Mouse (Mus musculus) hindlimb bud, embryonic 11.5 days (tissue): ENCODE results near the gene Msantd3.

ENCODE experiments used
- DNase-seq: peaks from one replicate; pipeline ENCODE4 v3.0.0-alpha.2; 2012; ENCODE audit warnings: low read depth, low spot score; ENCODE audit errors: extremely low spot score

The Msantd3 gene

GRCm38 (mm10) chr4:48539841-48540575 lies at the start of gene Msantd3:
Gene Msantd3 (plus strand): TSS chr4:48539935.
- no peak for DNase-seq

DNA sequence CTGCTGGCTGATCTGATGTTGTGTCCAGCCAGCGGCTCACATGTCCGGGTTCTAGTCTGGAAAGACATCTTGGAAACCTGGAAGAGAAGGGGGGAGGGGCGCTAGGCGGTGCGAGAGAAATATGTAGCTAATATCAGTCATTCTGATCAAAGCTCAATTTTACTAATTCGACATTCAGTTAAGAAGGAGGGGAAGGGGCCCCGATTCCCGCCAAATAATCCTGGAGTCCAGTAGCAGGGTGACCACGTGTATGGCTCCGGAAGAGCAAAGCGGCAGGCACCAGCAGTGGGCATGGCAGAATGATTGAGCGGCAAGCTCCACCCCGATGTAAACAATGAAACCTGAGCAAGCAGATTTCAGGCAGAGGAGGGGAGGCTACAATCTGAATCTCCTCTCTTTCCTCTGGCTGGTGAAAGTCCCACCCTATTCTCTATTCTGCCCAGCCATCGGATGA lies 48.4 kb upstream of the Msantd3 start:
- no peak for DNase-seq

GRCm38 (mm10) chr4:48492510-48492909 lies 47.2 kb upstream of the Msantd3 start:
- DNase-seq, result no peak

GRCm38 (mm10) chr4:48510861-48511260 lies 28.9 kb upstream of the Msantd3 start:
- DNase-seq, result no peak

GRCm38 (mm10) chr4:48529559-48529958 lies 10.2 kb upstream of the Msantd3 start:
- no peak for DNase-seq

DNA sequence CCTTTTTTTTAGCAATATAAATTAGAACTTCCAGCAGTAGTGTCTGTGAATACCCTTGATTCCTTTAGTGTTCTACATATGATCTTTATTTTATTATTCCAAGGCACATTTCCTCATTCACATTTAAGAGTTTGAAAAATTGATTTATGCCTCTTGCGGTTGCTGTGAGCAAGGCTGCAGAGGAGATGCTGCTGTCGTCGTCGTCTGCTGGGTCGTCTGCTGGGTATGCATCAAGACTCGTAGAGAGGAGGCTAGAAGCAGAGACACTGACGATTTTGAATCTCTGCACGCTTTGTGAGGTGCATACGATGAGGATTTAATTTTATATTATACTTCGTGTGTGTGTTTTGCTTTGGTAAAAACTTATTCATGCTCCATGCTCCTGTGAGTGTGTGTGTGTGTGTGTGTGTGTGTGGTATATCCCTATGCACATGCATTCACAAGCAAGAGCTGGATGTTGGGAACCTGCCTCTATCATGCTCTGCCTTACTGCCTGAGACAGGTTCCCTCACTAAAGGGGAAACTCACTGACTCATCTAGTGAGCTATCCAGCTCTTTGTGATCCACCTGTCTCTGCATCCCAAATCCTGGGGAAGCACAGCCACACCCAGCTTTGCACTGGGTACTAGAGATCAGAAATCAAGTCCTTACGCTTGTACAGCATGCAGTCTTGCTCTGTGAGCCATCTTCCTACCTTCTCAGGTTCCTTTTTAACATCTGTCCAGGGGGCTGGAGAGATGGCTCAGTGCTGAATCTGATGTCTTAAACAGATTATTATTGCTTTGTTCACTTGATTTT lies 7.7 kb upstream of the Msantd3 start:
- no peak for DNase-seq

- DNase-seq, result no peak
Measured at GRCm38 (mm10) chr4:48536275-48536674, 3.5 kb upstream of the Msantd3 start.

- no peak for DNase-seq
Measured at GRCm38 (mm10) chr4:48537024-48537423, 2.7 kb upstream of the Msantd3 start.

DNA sequence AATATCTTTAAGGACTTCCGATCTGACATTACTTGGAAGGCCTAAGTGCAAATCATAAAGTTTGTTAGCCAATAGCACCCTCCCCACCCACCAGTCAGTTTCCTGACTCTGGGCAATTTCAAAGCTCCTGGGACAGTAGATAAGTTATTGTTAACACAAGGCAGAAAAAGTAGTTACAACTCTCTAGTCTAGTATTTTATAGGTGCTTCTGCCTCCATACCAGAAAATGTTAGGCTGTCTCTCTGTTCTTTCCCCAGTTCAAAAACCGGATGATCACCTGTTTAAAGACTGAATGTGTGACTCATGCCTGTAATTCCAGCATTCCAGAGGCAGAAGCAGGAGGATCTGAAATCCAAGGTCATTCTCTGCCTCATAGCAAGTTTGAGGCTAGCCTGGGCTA lies 1.2 kb upstream of the Msantd3 start:
- no peak for DNase-seq

GRCm38 (mm10) chr4:48540576-48541111 lies 909 bp downstream of the Msantd3 start:
- DNase-seq, result no peak

DNA sequence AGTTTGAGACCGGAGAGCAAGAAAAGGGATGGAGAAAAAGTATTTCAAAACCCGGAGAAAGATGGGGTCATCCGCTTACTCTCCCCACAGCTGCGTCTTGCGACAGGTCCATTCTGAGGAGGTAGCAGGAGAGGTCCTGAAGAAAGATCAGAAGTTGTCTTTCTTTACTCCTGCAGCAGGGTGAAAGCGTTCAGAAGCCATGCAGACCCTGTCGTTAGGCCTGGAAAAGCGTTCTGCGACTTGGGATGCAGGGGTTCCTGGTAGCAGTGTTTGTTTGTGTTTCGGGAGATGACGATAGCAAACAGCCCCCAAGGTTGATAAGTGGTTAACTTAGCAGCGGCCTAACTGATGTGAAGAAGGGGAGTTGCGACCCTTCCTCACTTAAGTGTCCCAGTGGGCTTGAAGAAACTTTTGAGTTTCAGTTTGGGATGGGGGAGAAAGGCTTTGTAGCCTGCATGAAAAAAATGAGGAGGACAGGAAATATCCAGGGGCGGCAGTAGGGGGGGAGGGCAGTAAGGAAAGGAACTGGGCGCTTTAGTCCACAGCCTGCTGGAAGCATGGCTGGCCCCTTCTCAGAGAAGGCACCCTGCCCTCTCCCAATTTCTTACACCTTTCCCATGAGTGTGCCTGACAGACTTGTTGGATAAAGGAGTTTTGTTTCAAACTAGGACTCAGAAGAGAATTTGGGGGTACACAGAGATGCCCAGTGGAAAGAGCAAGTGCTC lies 2.0 kb downstream of the Msantd3 start:
- DNase-seq, result no peak

DNA sequence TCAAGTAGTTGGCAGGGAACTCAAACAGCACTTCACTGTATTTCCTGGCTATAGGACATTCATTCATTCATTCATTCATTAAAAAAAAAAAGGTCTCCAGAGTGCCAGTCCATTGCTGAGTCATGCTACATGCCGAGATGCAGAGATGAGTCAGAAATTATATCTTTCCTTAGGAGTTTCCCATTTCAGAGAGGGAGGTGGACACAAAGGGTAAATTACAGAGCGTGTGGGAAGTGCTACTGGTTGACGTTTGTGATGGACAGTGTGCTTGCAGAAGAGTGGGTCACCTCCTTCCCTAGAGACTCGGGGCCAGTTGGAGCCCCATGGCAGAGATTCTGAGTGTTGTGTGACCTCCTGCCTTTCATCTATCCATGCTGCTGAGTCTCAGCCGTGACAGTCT lies 2.6 kb downstream of the Msantd3 start:
- DNase-seq, result no peak

DNA sequence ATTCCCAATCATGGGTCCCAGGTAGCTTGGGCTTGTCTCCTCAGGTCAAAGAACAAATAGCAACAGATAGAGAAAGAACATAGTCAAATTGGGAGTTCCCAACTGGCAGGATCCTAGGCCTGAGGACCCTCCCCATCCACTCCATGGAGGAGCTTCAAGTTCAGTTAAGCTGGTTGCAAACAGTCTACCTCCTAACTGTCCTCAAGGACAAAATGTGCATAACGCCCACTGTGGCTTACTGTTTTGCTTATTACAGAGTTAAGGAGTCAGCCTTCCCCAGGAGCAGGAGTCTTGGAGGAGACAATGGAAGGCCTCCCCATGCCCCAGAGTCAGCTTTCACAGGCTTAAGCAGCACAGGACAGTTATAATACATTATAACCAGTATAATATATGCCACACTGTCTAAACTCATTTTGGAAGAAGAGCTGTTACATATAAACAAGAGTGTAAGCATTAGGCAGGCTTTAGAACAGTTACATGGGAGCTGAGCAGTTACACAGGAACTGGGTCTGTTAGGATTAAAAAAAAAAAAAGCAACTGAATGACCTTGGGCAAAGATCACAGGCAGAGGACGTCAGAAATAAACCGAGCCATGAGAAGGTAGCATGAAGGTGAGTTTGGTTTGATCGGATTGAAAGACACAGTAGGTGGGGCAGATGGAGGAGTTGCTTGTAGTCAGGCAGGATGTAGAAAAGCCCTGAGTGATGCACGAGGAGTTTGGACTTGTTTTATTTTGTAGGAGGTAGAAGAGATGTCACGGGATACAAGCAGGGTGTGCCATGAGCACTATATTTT lies 3.5 kb downstream of the Msantd3 start:
- DNase-seq, result no peak

GRCm38 (mm10) chr4:48544141-48544540 lies 4.4 kb downstream of the Msantd3 start:
- no peak for DNase-seq

- no peak for DNase-seq
Measured at GRCm38 (mm10) chr4:48545966-48546365, 6.2 kb downstream of the Msantd3 start.

DNA sequence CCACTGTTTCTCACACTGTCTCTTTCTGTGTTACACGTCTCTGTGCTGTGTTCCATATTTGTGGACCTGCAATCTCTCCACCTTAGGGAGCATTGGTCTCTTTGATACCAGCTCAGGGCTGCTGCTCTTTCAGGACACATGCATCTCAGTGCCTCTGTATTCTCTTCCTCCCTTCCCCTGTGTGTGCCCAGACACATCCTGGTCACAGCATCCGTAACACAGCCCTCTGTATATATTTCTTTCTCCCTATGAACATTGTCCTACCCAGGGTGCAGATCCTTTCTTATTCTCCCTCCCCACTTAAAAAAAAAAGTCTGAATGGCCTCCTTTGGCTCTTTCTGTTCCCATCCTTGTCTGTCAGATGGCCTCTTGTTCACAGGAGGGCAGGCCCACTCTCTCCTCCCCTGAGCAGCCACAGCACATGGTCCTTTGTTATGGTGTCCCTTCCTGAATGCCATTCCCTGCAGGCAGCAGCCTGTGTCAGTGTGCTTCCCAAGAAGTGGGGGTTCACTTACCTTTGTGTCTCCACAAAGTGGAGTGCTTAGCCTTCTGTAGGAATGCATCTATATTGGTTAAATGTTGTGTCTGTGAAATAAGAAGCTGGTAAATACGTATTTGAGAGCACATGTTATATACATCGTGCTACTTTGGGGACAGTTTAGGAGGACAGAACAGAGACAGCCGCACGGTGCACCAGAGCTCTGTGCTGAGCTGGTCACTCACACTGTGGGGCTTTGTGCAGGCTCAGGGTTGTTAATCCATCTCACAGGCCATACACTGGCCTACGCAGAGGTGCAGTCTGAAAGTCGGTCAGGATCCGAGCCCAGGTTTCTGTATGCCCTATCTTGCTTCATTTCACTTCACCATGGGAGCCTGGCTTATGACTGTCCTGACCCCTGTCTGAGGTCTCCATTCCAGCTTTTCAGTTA lies 7.1 kb downstream of the Msantd3 start:
- DNase-seq, result no peak

GRCm38 (mm10) chr4:48548393-48549045 lies 8.8 kb downstream of the Msantd3 start:
- DNase-seq, result no peak

GRCm38 (mm10) chr4:48549661-48550060 lies 9.9 kb downstream of the Msantd3 start:
- DNase-seq, result no peak

GRCm38 (mm10) chr4:48552486-48553064 lies 12.8 kb downstream of the Msantd3 start:
- DNase-seq, result no peak
